Mouse (Mus musculus): ENCODE data around the gene Chad. TPM values are rescaled to one million over a fixed set of nuclear protein-coding genes. Genes with fewer than 3 reads are reported as not detected.
A peak's percentile ranks its signal among the peaks of the same experiment; 100 is the strongest.

Chad gene
- polyA plus RNA-seq, 1 experiment from 2014 or later, result 1.9 TPM

- TF ChIP-seq CTCF (IDR thresholded peaks at IDR 0.05; ENCODE audit: low read depth), result no peak
- WGBS, result 67% methylated on average over 11 of the region's 11 CpGs
- Histone ChIP-seq H3K9me3 (ENCODE audit: control insufficient read depth) (no peaks in the 10 kb centered on the region), H3K9ac (ENCODE audit: low read depth, low read length) (no peak overlapping the region), H3K36me3 (ENCODE audit: control insufficient read depth, insufficient read depth) (no peaks in the 10 kb centered on the region), H3K4me1 (replicated peaks; ENCODE audit: control insufficient read depth, insufficient read depth, low read length) (no peaks in the 10 kb centered on the region), H3K27ac (ENCODE audit: low read depth, low read length) (no peak overlapping the region), H3K27me3 (replicated peaks; ENCODE audit: control insufficient read depth, insufficient read depth, low read length) (no peaks in the 10 kb centered on the region), H3K4me3 (ENCODE audit: low read depth, low read length) (no peak overlapping the region), H3K4me2 (replicated peaks; ENCODE audit: low read depth) (peak overlapping the region; percentile 73; the same call in 1 of the 2 replicates)
- ATAC-seq, result no peak
Measured at GRCm38 (mm10) chr11:94602356-94602955, 37.6 kb downstream of the Chad start.

- Histone ChIP-seq H3K4me2 (replicated peaks; ENCODE audit: low read depth) (no peak overlapping the region), H3K9me3 (ENCODE audit: control insufficient read depth) (no peaks in the 10 kb centered on the region), H3K4me1 (replicated peaks; ENCODE audit: control insufficient read depth, insufficient read depth, low read length) (no peaks in the 10 kb centered on the region), H3K4me3 (ENCODE audit: low read depth, low read length) (no peak overlapping the region), H3K9ac (ENCODE audit: low read depth, low read length) (no peak overlapping the region), H3K27me3 (replicated peaks; ENCODE audit: control insufficient read depth, insufficient read depth, low read length) (no peaks in the 10 kb centered on the region), H3K36me3 (ENCODE audit: control insufficient read depth, insufficient read depth) (no peaks in the 10 kb centered on the region), H3K27ac (ENCODE audit: low read depth, low read length) (no peak overlapping the region)
- no peak for ATAC-seq
- 75% methylated on average over 4 of the region's 4 CpGs for whole genome bisulfite sequencing
- no peak for TF ChIP-seq CTCF (IDR thresholded peaks at IDR 0.05; ENCODE audit: low read depth)
Measured at GRCm38 (mm10) chr11:94610744-94611740, 46.2 kb downstream of the Chad start.

GRCm38 (mm10) chr11:94614603-94615002 is 49.8 kb downstream of the Chad start:
- whole genome bisulfite sequencing, result 37% methylated on average over 4 of the region's 4 CpGs
- H3K4me1 ChIP-seq (replicated peaks; ENCODE audit: control insufficient read depth, insufficient read depth, low read length), result no peaks in the 10 kb centered on the region
- peak; percentile 93 for ATAC-seq
- no peaks in the 10 kb centered on the region for H3K27me3 ChIP-seq (replicated peaks; ENCODE audit: control insufficient read depth, insufficient read depth, low read length)
- H3K9ac ChIP-seq (ENCODE audit: low read depth, low read length), result no peak overlapping the region
- H3K27ac ChIP-seq (ENCODE audit: low read depth, low read length), result peak overlapping the region; percentile 4; the same call in 1 of the 2 replicates
- no peaks in the 10 kb centered on the region for H3K36me3 ChIP-seq (ENCODE audit: control insufficient read depth, insufficient read depth)
- H3K4me3 ChIP-seq (ENCODE audit: low read depth, low read length), result no peak overlapping the region
- H3K9me3 ChIP-seq (ENCODE audit: control insufficient read depth), result no peaks in the 10 kb centered on the region
- H3K4me2 ChIP-seq (replicated peaks; ENCODE audit: low read depth), result no peak overlapping the region
- peak; percentile 42 for TF ChIP-seq CTCF (IDR thresholded peaks at IDR 0.05; ENCODE audit: low read depth)

- Histone ChIP-seq H3K9ac (ENCODE audit: low read depth, low read length) (no peak overlapping the region), H3K36me3 (ENCODE audit: control insufficient read depth, insufficient read depth) (no peaks in the 10 kb centered on the region), H3K4me2 (replicated peaks; ENCODE audit: low read depth) (no peak overlapping the region), H3K9me3 (ENCODE audit: control insufficient read depth) (no peaks in the 10 kb centered on the region), H3K4me3 (ENCODE audit: low read depth, low read length) (no peak overlapping the region), H3K27me3 (replicated peaks; ENCODE audit: control insufficient read depth, insufficient read depth, low read length) (no peaks in the 10 kb centered on the region), H3K27ac (ENCODE audit: low read depth, low read length) (no peak overlapping the region), H3K4me1 (replicated peaks; ENCODE audit: control insufficient read depth, insufficient read depth, low read length) (no peaks in the 10 kb centered on the region)
- WGBS, result 34% methylated on average over 4 of the region's 4 CpGs
- TF ChIP-seq CTCF (IDR thresholded peaks at IDR 0.05; ENCODE audit: low read depth), result no peak
- ATAC-seq, result no peak
Measured at GRCm38 (mm10) chr11:94615494-94615893, 50.6 kb downstream of the Chad start.

GRCm38 (mm10) chr11:94617646-94618045 is 52.8 kb downstream of the Chad start:
- no peaks in the 10 kb centered on the region for H3K4me1 ChIP-seq (replicated peaks; ENCODE audit: control insufficient read depth, insufficient read depth, low read length)
- H3K4me2 ChIP-seq (replicated peaks; ENCODE audit: low read depth), result no peak overlapping the region
- H3K9me3 ChIP-seq (ENCODE audit: control insufficient read depth), result no peaks in the 10 kb centered on the region
- H3K36me3 ChIP-seq (ENCODE audit: control insufficient read depth, insufficient read depth), result no peaks in the 10 kb centered on the region
- H3K27ac ChIP-seq (ENCODE audit: low read depth, low read length), result no peak overlapping the region
- WGBS, result 93% methylated on average over 2 of the region's 2 CpGs
- no peak for ATAC-seq
- no peak overlapping the region for H3K4me3 ChIP-seq (ENCODE audit: low read depth, low read length)
- H3K27me3 ChIP-seq (replicated peaks; ENCODE audit: control insufficient read depth, insufficient read depth, low read length), result no peaks in the 10 kb centered on the region
- no peak for TF ChIP-seq CTCF (IDR thresholded peaks at IDR 0.05; ENCODE audit: low read depth)
- H3K9ac ChIP-seq (ENCODE audit: low read depth, low read length), result no peak overlapping the region

Other genes starting within 250 kb of the Chad start
- gene Luc7l3, start 243.1 kb upstream of the Chad start, polyA plus RNA-seq (2015; fragmentation: Nextera tagmentation; extraction: Ambion mirVana), result 52.4 and 60.1 TPM in 2 replicates
- gene Ankrd40, start 237.0 kb upstream of the Chad start, polyA plus RNA-seq (2015; fragmentation: Nextera tagmentation; extraction: Ambion mirVana), result 18.0 and 19.6 TPM in 2 replicates
- 3.2 and 3.9 TPM in 2 replicates for gene Abcc3, start 172.1 kb upstream of the Chad start, polyA plus RNA-seq (2015; fragmentation: Nextera tagmentation; extraction: Ambion mirVana)
- 1.2 and 1.4 TPM in 2 replicates for gene Cacna1g, start 90.8 kb upstream of the Chad start, polyA plus RNA-seq (2015; fragmentation: Nextera tagmentation; extraction: Ambion mirVana)
- gene Spata20, start 78.9 kb upstream of the Chad start, polyA plus RNA-seq (2015; fragmentation: Nextera tagmentation; extraction: Ambion mirVana), result not detected in 2 replicates
- gene Epn3, start 65.1 kb upstream of the Chad start, polyA plus RNA-seq (2015; fragmentation: Nextera tagmentation; extraction: Ambion mirVana), result 0.55 and 1.0 TPM in 2 replicates
- 0.94 and 1.7 TPM in 2 replicates for gene Mycbpap, start 43.3 kb upstream of the Chad start, polyA plus RNA-seq (2015; fragmentation: Nextera tagmentation; extraction: Ambion mirVana)
- 1.2 and 1.8 TPM in 2 replicates for gene Rsad1, start 15.8 kb upstream of the Chad start, polyA plus RNA-seq (2015; fragmentation: Nextera tagmentation; extraction: Ambion mirVana)
- 6.3 and 6.7 TPM in 2 replicates for gene Acsf2, start 36.8 kb downstream of the Chad start, polyA plus RNA-seq (2015; fragmentation: Nextera tagmentation; extraction: Ambion mirVana)
- gene Lrrc59, start 64.7 kb downstream of the Chad start, polyA plus RNA-seq (2015; fragmentation: Nextera tagmentation; extraction: Ambion mirVana), result 165 and 172 TPM in 2 replicates
- 148 and 158 TPM in 2 replicates for gene Mrpl27, start 88.7 kb downstream of the Chad start, polyA plus RNA-seq (2015; fragmentation: Nextera tagmentation; extraction: Ambion mirVana)
- 3.7 and 4.2 TPM in 2 replicates for gene Eme1, start 88.9 kb downstream of the Chad start, polyA plus RNA-seq (2015; fragmentation: Nextera tagmentation; extraction: Ambion mirVana)
- gene Xylt2, start 112.5 kb downstream of the Chad start, polyA plus RNA-seq (2015; fragmentation: Nextera tagmentation; extraction: Ambion mirVana), result 8.0 and 8.2 TPM in 2 replicates
- gene Gm11541, start 139.5 kb downstream of the Chad start, polyA plus RNA-seq (2015; fragmentation: Nextera tagmentation; extraction: Ambion mirVana), result 0.07 TPM in 1 of 2 replicates, not detected in the other
- 0.13 TPM in 1 of 2 replicates, not detected in the other for gene Cdc34b, start 176.7 kb downstream of the Chad start, polyA plus RNA-seq (2015; fragmentation: Nextera tagmentation; extraction: Ambion mirVana)
- gene Tmem92, start 217.7 kb downstream of the Chad start, polyA plus RNA-seq (2015; fragmentation: Nextera tagmentation; extraction: Ambion mirVana), result not detected in 2 replicates